Mouse (Mus musculus): ENCODE results near the gene Nr1i3. TPM values are rescaled to one million over a fixed set of nuclear protein-coding genes. Genes with fewer than 3 reads are reported as not detected.

Gene Nr1i3
- total and polyA plus RNA-seq, 2 experiments from 2014 or later: 0.16 TPM; not detected in 1

- H3K4me3 ChIP-seq (ENCODE audit: low read depth, low read length): peak within 1 kb of the TSS; percentile 56
- H3K4me1 ChIP-seq (ENCODE audit: insufficient read depth): peaks cover 10% of the 10 kb centered on the region; the same call in 1 of the 2 replicates
- H3K4me2 ChIP-seq (ENCODE audit: low read depth): peak within 1 kb of the TSS; percentile 100
- TF ChIP-seq CTCF (IDR thresholded peaks at IDR 0.05; ENCODE audit: low read depth): peak; percentile 3; the same call in 1 of the 2 replicates
- DNase-seq (peak; percentile 62), ATAC-seq (peak; percentile 92)
- no peaks in the 10 kb centered on the region for H3K36me3 ChIP-seq (ENCODE audit: insufficient read depth)
- peaks cover 31% of the 10 kb centered on the region for H3K27me3 ChIP-seq (ENCODE audit: insufficient read depth, low read length)
- no peak within 1 kb of the TSS for H3K27ac ChIP-seq (ENCODE audit: low read depth, low read length)
- 2% methylated on average over 33 of the region's 33 CpGs for WGBS
- peak within 1 kb of the TSS; percentile 56 for H3K9ac ChIP-seq
- no peaks in the 10 kb centered on the region for H3K9me3 ChIP-seq (ENCODE audit: low read length)
Observed at GRCm38 (mm10) chr1:171195887-171196397, 17.8 kb upstream of the Nr1i3 start, which contains the start of gene Pcp4l1. Gene Pcp4l1, minus strand, starts transcription at chr1:171196268.

GRCm38 (mm10) chr1:171199532-171199931, 14.2 kb upstream of the Nr1i3 start:
- no peak overlapping the region for H3K4me3 ChIP-seq (ENCODE audit: low read depth, low read length)
- no peak overlapping the region for H3K9ac ChIP-seq

GRCm38 (mm10) chr1:171200769-171201168, 13.0 kb upstream of the Nr1i3 start:
- H3K9ac ChIP-seq: no peak overlapping the region
- ATAC-seq (no peak), DNase-seq (no peak)
- no peaks in the 10 kb centered on the region for H3K9me3 ChIP-seq (ENCODE audit: low read length)
- H3K27me3 ChIP-seq (ENCODE audit: insufficient read depth, low read length): peaks cover 9% of the 10 kb centered on the region; the same call in 1 of the 2 replicates
- 96% methylated on average over 1 of the region's 1 CpGs for WGBS
- no peak for TF ChIP-seq CTCF (IDR thresholded peaks at IDR 0.05; ENCODE audit: low read depth)
- no peaks in the 10 kb centered on the region for H3K36me3 ChIP-seq (ENCODE audit: insufficient read depth)
- H3K4me1 ChIP-seq (ENCODE audit: insufficient read depth): 0 out of 2 replicates have a peak, but pooled peaks cover under 1% of the 10 kb centered on the region
- H3K4me2 ChIP-seq (ENCODE audit: low read depth): no peak overlapping the region
- no peak overlapping the region for H3K4me3 ChIP-seq (ENCODE audit: low read depth, low read length)
- H3K27ac ChIP-seq (ENCODE audit: low read depth, low read length): no peak overlapping the region

More at GRCm38 (mm10) chr1:171199532-171199931, 14.2 kb upstream of the Nr1i3 start:
- Histone ChIP-seq H3K27ac (ENCODE audit: low read depth, low read length) (no peak overlapping the region), H3K9me3 (ENCODE audit: low read length) (no peaks in the 10 kb centered on the region), H3K4me2 (ENCODE audit: low read depth) (no peak overlapping the region), H3K4me1 (ENCODE audit: insufficient read depth) (0 out of 2 replicates have a peak, but pooled peaks cover 5% of the 10 kb centered on the region), H3K36me3 (ENCODE audit: insufficient read depth) (no peaks in the 10 kb centered on the region), H3K27me3 (ENCODE audit: insufficient read depth, low read length) (peaks cover 10% of the 10 kb centered on the region)
- no peak for DNase-seq
- WGBS: 54% methylated on average over 1 of the region's 1 CpGs
- no peak for TF ChIP-seq CTCF (IDR thresholded peaks at IDR 0.05; ENCODE audit: low read depth)
- no peak for ATAC-seq

DNA sequence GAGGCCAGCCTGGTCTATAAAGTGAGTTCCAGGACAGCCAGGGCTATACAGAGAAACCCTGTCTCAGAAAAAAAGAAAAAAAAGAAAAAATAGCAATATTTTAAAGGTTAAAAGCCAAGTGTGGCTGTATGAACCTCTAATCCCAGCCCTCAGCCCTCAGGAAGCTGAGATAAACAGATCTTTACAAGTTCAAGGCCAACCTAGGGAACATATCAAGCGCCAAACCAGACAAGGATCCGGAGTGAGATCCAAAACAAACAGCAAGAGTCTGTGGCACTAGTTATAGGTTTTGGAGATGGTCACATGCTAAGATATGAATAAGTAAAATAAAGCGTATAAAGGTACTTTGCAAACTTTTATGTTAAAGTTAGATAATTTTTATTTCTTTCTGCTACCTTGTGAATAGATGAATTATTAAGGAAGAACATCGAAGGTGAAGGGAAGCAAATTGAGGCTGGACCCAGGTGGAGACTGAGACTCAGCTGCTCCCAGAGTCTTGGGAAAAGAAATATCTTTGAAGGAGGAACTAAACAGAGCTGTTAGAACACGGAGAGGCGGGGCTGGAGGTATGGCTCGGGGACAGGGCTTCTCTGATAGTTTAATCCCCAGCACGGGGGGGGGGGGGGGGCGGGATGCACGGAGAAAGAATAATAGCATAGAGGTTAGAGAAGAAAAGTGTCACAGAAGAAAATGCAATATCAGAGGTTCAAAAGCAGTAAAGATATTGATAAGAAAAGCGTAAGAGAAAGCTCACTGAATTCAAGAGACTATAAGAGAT, 10.1 kb upstream of the Nr1i3 start:
- no peaks in the 10 kb centered on the region for H3K36me3 ChIP-seq (ENCODE audit: insufficient read depth)
- H3K4me1 ChIP-seq (ENCODE audit: insufficient read depth): no peaks in the 10 kb centered on the region
- 53% methylated on average over 11 of the region's 11 CpGs for WGBS
- H3K4me3 ChIP-seq (ENCODE audit: low read depth, low read length): no peak overlapping the region
- H3K27ac ChIP-seq (ENCODE audit: low read depth, low read length): no peak overlapping the region
- H3K9ac ChIP-seq: no peak overlapping the region
- DNase-seq: no peak
- no peaks in the 10 kb centered on the region for H3K9me3 ChIP-seq (ENCODE audit: low read length)
- no peak for TF ChIP-seq CTCF (IDR thresholded peaks at IDR 0.05; ENCODE audit: low read depth)
- no peak overlapping the region for H3K4me2 ChIP-seq (ENCODE audit: low read depth)
- H3K27me3 ChIP-seq (ENCODE audit: insufficient read depth, low read length): no peaks in the 10 kb centered on the region
- ATAC-seq: no peak

- no peak for ATAC-seq
- no peaks in the 10 kb centered on the region for H3K36me3 ChIP-seq (ENCODE audit: insufficient read depth)
- TF ChIP-seq CTCF (IDR thresholded peaks at IDR 0.05; ENCODE audit: low read depth): no peak
- no peaks in the 10 kb centered on the region for H3K4me1 ChIP-seq (ENCODE audit: insufficient read depth)
- no peaks in the 10 kb centered on the region for H3K27me3 ChIP-seq (ENCODE audit: insufficient read depth, low read length)
- DNase-seq: no peak
- no peak overlapping the region for H3K4me3 ChIP-seq (ENCODE audit: low read depth, low read length)
- H3K9me3 ChIP-seq (ENCODE audit: low read length): no peaks in the 10 kb centered on the region
- H3K9ac ChIP-seq: no peak overlapping the region
- 66% methylated on average over 7 of the region's 7 CpGs for WGBS
- H3K4me2 ChIP-seq (ENCODE audit: low read depth): no peak overlapping the region
- H3K27ac ChIP-seq (ENCODE audit: low read depth, low read length): no peak overlapping the region
Observed at GRCm38 (mm10) chr1:171204249-171204644, 9.5 kb upstream of the Nr1i3 start.

DNA sequence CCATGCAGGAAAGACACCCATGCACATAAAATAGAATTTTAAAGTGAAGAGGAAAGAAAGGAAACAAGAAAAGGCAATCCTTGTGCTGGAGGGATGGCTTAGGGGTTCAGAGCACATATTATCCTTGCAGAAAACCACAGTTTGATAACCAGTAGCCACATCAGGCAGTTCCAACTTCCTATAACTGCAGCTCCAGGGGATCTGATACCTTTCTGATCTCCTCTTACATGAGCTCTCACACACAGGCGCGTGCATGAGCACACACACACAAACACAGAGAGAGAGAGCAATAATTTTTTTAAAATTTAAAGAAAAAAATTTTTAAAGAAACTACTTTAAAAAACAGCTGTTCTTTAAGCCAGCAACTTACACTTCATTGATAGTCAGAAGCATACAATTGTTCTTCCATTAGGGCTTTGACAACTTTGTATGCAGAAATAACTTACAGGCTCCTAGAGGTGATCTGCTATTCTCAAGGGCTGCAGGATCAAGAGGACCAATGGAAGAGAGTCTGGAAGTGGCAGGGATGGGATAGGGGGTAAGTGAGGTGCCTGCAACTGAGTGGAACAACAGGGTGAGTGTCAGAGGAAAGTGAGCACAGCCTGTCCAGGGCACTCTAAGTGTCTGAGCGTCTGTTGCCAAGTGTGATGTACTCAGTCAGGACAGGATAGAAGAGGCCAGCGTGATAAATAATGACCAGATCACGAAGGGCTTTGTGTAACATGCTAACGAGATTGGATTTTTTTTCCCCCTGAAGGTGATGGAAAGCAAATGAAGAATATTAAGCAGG, 7.9 kb upstream of the Nr1i3 start:
- Histone ChIP-seq H3K9me3 (ENCODE audit: low read length) (no peaks in the 10 kb centered on the region), H3K4me3 (ENCODE audit: low read depth, low read length) (no peak overlapping the region), H3K9ac (no peak overlapping the region), H3K27ac (ENCODE audit: low read depth, low read length) (no peak overlapping the region), H3K4me1 (ENCODE audit: insufficient read depth) (no peaks in the 10 kb centered on the region), H3K36me3 (ENCODE audit: insufficient read depth) (no peaks in the 10 kb centered on the region), H3K4me2 (ENCODE audit: low read depth) (no peak overlapping the region), H3K27me3 (ENCODE audit: insufficient read depth, low read length) (no peaks in the 10 kb centered on the region)
- ATAC-seq: no peak
- no peak for TF ChIP-seq CTCF (IDR thresholded peaks at IDR 0.05; ENCODE audit: low read depth)
- WGBS: 52% methylated on average over 6 of the region's 6 CpGs
- DNase-seq: no peak

Measured in forebrain, postnatal 0 days (tissue).